Mouse (Mus musculus): Measurements from ENCODE around the gene Peli2. TPM values are rescaled to one million over a fixed set of nuclear protein-coding genes. Genes with fewer than 3 reads are reported as not detected.
A peak's percentile ranks its signal among the peaks of the same experiment; 100 is the strongest.

Peli2 gene
- polyA plus RNA-seq, 1 experiment from 2014 or later = 11.7 TPM

- no peak for TF ChIP-seq EP300 (IDR thresholded peaks at IDR 0.05)
- TF ChIP-seq CTCF (IDR thresholded peaks at IDR 0.05) = no peak
- ATAC-seq (peak; percentile 60), DNase-seq (ENCODE audit: low spot score) (peak; percentile 84)
- Histone ChIP-seq H3K4me3 (ENCODE audit: low read depth, low read length) (no peak overlapping the region), H3K27ac (ENCODE audit: low read length) (no peak overlapping the region), H3K4me1 (ENCODE audit: insufficient read depth, low read depth, low read length) (no peaks in the 10 kb centered on the region; the same call in 1 of the 2 replicates), H3K9me3 (ENCODE audit: low read length) (no peaks in the 10 kb centered on the region), H3K9ac (replicated peaks; ENCODE audit: low read depth) (no peak overlapping the region), H3K4me2 (replicated peaks; ENCODE audit: low read depth, low read length) (no peak overlapping the region), H3K27me3 (replicated peaks; ENCODE audit: insufficient read depth, low read length) (no peaks in the 10 kb centered on the region), H3K36me3 (ENCODE audit: insufficient read depth, low read length) (no peaks in the 10 kb centered on the region)
- 72% methylated on average over 1 of the region's 1 CpGs for WGBS
Observed at GRCm38 (mm10) chr14:48224203-48224602, 103.6 kb downstream of the Peli2 start.

GRCm38 (mm10) chr14:48224861-48225300, 104.3 kb downstream of the Peli2 start:
- Histone ChIP-seq H3K4me2 (replicated peaks; ENCODE audit: low read depth, low read length) (no peak overlapping the region), H3K36me3 (ENCODE audit: insufficient read depth, low read length) (no peaks in the 10 kb centered on the region), H3K27ac (ENCODE audit: low read length) (no peak overlapping the region), H3K9me3 (ENCODE audit: low read length) (no peaks in the 10 kb centered on the region), H3K4me3 (ENCODE audit: low read depth, low read length) (no peak overlapping the region), H3K27me3 (replicated peaks; ENCODE audit: insufficient read depth, low read length) (no peaks in the 10 kb centered on the region), H3K4me1 (ENCODE audit: insufficient read depth, low read depth, low read length) (no peaks in the 10 kb centered on the region; the same call in 1 of the 2 replicates), H3K9ac (replicated peaks; ENCODE audit: low read depth) (no peak overlapping the region)
- DNase-seq (ENCODE audit: low spot score) (peak; percentile 41), ATAC-seq (peak; percentile 31; the same call in 1 of the 2 replicates)
- 69% methylated on average over 5 of the region's 5 CpGs for WGBS
- TF ChIP-seq CTCF (IDR thresholded peaks at IDR 0.05) = no peak
- TF ChIP-seq EP300 (IDR thresholded peaks at IDR 0.05) = no peak

- H3K4me1 ChIP-seq (ENCODE audit: insufficient read depth, low read depth, low read length) = no peaks in the 10 kb centered on the region; the same call in 1 of the 2 replicates
- no peaks in the 10 kb centered on the region for H3K36me3 ChIP-seq (ENCODE audit: insufficient read depth, low read length)
- no peak overlapping the region for H3K4me2 ChIP-seq (replicated peaks; ENCODE audit: low read depth, low read length)
- H3K27ac ChIP-seq (ENCODE audit: low read length) = no peak overlapping the region
- DNase-seq (ENCODE audit: low spot score) (peak; percentile 30), ATAC-seq (peak; percentile 23; the same call in 1 of the 2 replicates)
- no peak overlapping the region for H3K9ac ChIP-seq (replicated peaks; ENCODE audit: low read depth)
- H3K27me3 ChIP-seq (replicated peaks; ENCODE audit: insufficient read depth, low read length) = no peaks in the 10 kb centered on the region
- whole genome bisulfite sequencing = 43% methylated on average over 7 of the region's 7 CpGs
- H3K9me3 ChIP-seq (ENCODE audit: low read length) = no peaks in the 10 kb centered on the region
- no peak; the same call in 1 of the 2 replicates for TF ChIP-seq CTCF (IDR thresholded peaks at IDR 0.05)
- TF ChIP-seq EP300 (IDR thresholded peaks at IDR 0.05) = no peak
- no peak overlapping the region for H3K4me3 ChIP-seq (ENCODE audit: low read depth, low read length)
Observed at GRCm38 (mm10) chr14:48225810-48226446, 105.3 kb downstream of the Peli2 start.

- Histone ChIP-seq H3K27me3 (replicated peaks; ENCODE audit: insufficient read depth, low read length) (no peaks in the 10 kb centered on the region), H3K4me1 (ENCODE audit: insufficient read depth, low read depth, low read length) (no peaks in the 10 kb centered on the region; the same call in 1 of the 2 replicates), H3K9ac (replicated peaks; ENCODE audit: low read depth) (no peak overlapping the region), H3K9me3 (ENCODE audit: low read length) (no peaks in the 10 kb centered on the region), H3K4me2 (replicated peaks; ENCODE audit: low read depth, low read length) (no peak overlapping the region), H3K4me3 (ENCODE audit: low read depth, low read length) (no peak overlapping the region), H3K36me3 (ENCODE audit: insufficient read depth, low read length) (no peaks in the 10 kb centered on the region), H3K27ac (ENCODE audit: low read length) (no peak overlapping the region)
- DNase-seq (ENCODE audit: low spot score) (no peak), ATAC-seq (no peak)
- WGBS = 78% methylated on average over 10 of the region's 10 CpGs
- no peak for TF ChIP-seq EP300 (IDR thresholded peaks at IDR 0.05)
- no peak for TF ChIP-seq CTCF (IDR thresholded peaks at IDR 0.05)
Observed at GRCm38 (mm10) chr14:48226759-48227158, 106.1 kb downstream of the Peli2 start.

- Histone ChIP-seq H3K27me3 (replicated peaks; ENCODE audit: insufficient read depth, low read length) (no peaks in the 10 kb centered on the region), H3K36me3 (ENCODE audit: insufficient read depth, low read length) (no peaks in the 10 kb centered on the region), H3K4me3 (ENCODE audit: low read depth, low read length) (no peak overlapping the region), H3K27ac (ENCODE audit: low read length) (no peak overlapping the region), H3K4me2 (replicated peaks; ENCODE audit: low read depth, low read length) (no peak overlapping the region), H3K9me3 (ENCODE audit: low read length) (no peaks in the 10 kb centered on the region), H3K4me1 (ENCODE audit: insufficient read depth, low read depth, low read length) (no peaks in the 10 kb centered on the region), H3K9ac (replicated peaks; ENCODE audit: low read depth) (no peak overlapping the region)
- TF ChIP-seq EP300 (IDR thresholded peaks at IDR 0.05) (no peak), CTCF (IDR thresholded peaks at IDR 0.05) (no peak)
- 85% methylated on average over 20 of the region's 20 CpGs for WGBS
- ATAC-seq (no peak), DNase-seq (ENCODE audit: low spot score) (no peak)
Observed at GRCm38 (mm10) chr14:48234785-48235519, 114.3 kb downstream of the Peli2 start.

GRCm38 (mm10) chr14:48241335-48241734, 120.7 kb downstream of the Peli2 start:
- DNase-seq (ENCODE audit: low spot score) (no peak), ATAC-seq (no peak)
- H3K9me3 ChIP-seq (ENCODE audit: low read length) = no peaks in the 10 kb centered on the region
- 89% methylated on average over 7 of the region's 7 CpGs for WGBS
- H3K36me3 ChIP-seq (ENCODE audit: insufficient read depth, low read length) = no peaks in the 10 kb centered on the region; the same call in 1 of the 2 replicates
- TF ChIP-seq CTCF (IDR thresholded peaks at IDR 0.05) (no peak), EP300 (IDR thresholded peaks at IDR 0.05) (no peak)
- H3K4me3 ChIP-seq (ENCODE audit: low read depth, low read length) = no peak overlapping the region
- H3K27me3 ChIP-seq (replicated peaks; ENCODE audit: insufficient read depth, low read length) = no peaks in the 10 kb centered on the region
- H3K27ac ChIP-seq (ENCODE audit: low read length) = no peak overlapping the region
- H3K4me1 ChIP-seq (ENCODE audit: insufficient read depth, low read depth, low read length) = no peaks in the 10 kb centered on the region
- no peak overlapping the region for H3K4me2 ChIP-seq (replicated peaks; ENCODE audit: low read depth, low read length)
- no peak overlapping the region for H3K9ac ChIP-seq (replicated peaks; ENCODE audit: low read depth)
